Mouse (Mus musculus) intestine, postnatal 0 days (tissue): ENCODE results near the gene 1700067P10Rik. TPM values are rescaled to one million over a fixed set of nuclear protein-coding genes. Genes with fewer than 3 reads are reported as not detected.
A peak's percentile ranks its signal among the peaks of the same experiment; 100 is the strongest.

Experiments
- ATAC-seq: fragments of 200-750 bp; cut with Nextera tagmentation; 2 replicates; pipeline ENCODE4 v1.8.0; 2017; ENCODE audit warnings: mild to moderate bottlenecking, moderate TSS enrichment, moderate library complexity
- H3K27ac ChIP-seq: fragments of 300-500 bp; sonication (generic); 2 replicates; pipeline ENCODE4 v1.5.1; 2014; ENCODE audit warnings: mild to moderate bottlenecking, low read depth, low read length, moderate library complexity
- H3K27me3 ChIP-seq: fragments of 300-500 bp; sonication (generic); replicated peaks from 2 replicates; pipeline ENCODE4 v1.6.1; 2014; ENCODE audit warnings: low read length, mixed read lengths; ENCODE audit not compliant: control insufficient read depth, insufficient read depth
- H3K36me3 ChIP-seq: fragments of 300-500 bp; sonication (generic); 2 replicates; pipeline ENCODE4 v1.6.1; 2014; ENCODE audit warnings: mild to moderate bottlenecking, moderate library complexity; ENCODE audit not compliant: control insufficient read depth, insufficient read depth
- H3K4me1 ChIP-seq: fragments of 300-500 bp; sonication (generic); replicated peaks from 2 replicates; pipeline ENCODE4 v1.6.1; 2014; ENCODE audit warnings: antibody characterized with exemption, low read length, mixed read lengths; ENCODE audit not compliant: control insufficient read depth, insufficient read depth
- H3K4me2 ChIP-seq: fragments of 300-500 bp; sonication (generic); replicated peaks from 2 replicates; pipeline ENCODE4 v1.6.1; 2014; ENCODE audit warnings: low read depth, mild to moderate bottlenecking, moderate library complexity
- H3K4me3 ChIP-seq: fragments of 300-500 bp; sonication (generic); 2 replicates; pipeline ENCODE4 v1.5.1; 2014; ENCODE audit warnings: low read depth, low read length
- H3K9ac ChIP-seq: fragments of 300-500 bp; sonication (generic); 2 replicates; pipeline ENCODE4 v1.6.1; 2014; ENCODE audit warnings: mild to moderate bottlenecking, low read depth, low read length
- H3K9me3 ChIP-seq: fragments of 300-500 bp; sonication (generic); 2 replicates; pipeline ENCODE4 v1.6.1; 2016; ENCODE audit warnings: mixed run types; ENCODE audit not compliant: control insufficient read depth
- CTCF ChIP-seq: sonication (generic); IDR thresholded peaks from 2 replicates; pipeline ENCODE4 v1.5.1; 2016; ENCODE audit warnings: low read depth, mild to moderate bottlenecking, control low read depth, antibody characterized with exemption, moderate library complexity
- WGBS: fragments of 180-500 bp; shearing (Covaris S2); extraction: QIAGEN DNeasy Blood & Tissue Kit; methylation state at CpG from one replicate; pipeline ENCODE4 v1.1.7; 2014; 5-methylcytosine and 5-hydroxymethylcytosine counted together
- polyA plus RNA-seq: library from polyadenylated mRNA; unstranded; fragments of >200 nt; fragmentation: Nextera tagmentation; extraction: Ambion mirVana; gene quantifications from 2 replicates; pipeline ENCODE4 v1.2.1, GENCODE M21; 2015

1700067P10Rik gene
- polyA plus RNA-seq, 1 experiment from 2014 or later: not detected

- Histone ChIP-seq H3K27ac (no peak overlapping the region), H3K4me2 (no peak overlapping the region), H3K9ac (no peak overlapping the region), H3K27me3 (no peaks in the 10 kb centered on the region), H3K36me3 (no peaks in the 10 kb centered on the region), H3K9me3 (no peaks in the 10 kb centered on the region; the same call in 1 of the 2 replicates), H3K4me3 (no peak overlapping the region), H3K4me1 (no peaks in the 10 kb centered on the region)
- no peak for TF ChIP-seq CTCF
- WGBS: 67% methylated on average over 10 of the region's 10 CpGs
- ATAC-seq: no peak
These were observed 22.0 kb upstream of the 1700067P10Rik start for GRCm38 (mm10) chr17:48067083-48067614.

GRCm38 (mm10) chr17:48067729-48068128 is 21.4 kb upstream of the 1700067P10Rik start:
- Histone ChIP-seq H3K27ac (no peak overlapping the region), H3K9me3 (no peaks in the 10 kb centered on the region; the same call in 1 of the 2 replicates), H3K36me3 (no peaks in the 10 kb centered on the region), H3K4me3 (no peak overlapping the region), H3K9ac (no peak overlapping the region), H3K27me3 (no peaks in the 10 kb centered on the region), H3K4me1 (no peaks in the 10 kb centered on the region), H3K4me2 (no peak overlapping the region)
- TF ChIP-seq CTCF: no peak
- ATAC-seq: no peak
- WGBS: 48% methylated on average over 5 of the region's 5 CpGs

- H3K9ac ChIP-seq: no peak overlapping the region
- WGBS: 58% methylated on average over 3 of the region's 3 CpGs
These were observed 8.5 kb upstream of the 1700067P10Rik start for GRCm38 (mm10) chr17:48080626-48081025.

GRCm38 (mm10) chr17:48089446-48089845 is 327 bp downstream of the 1700067P10Rik start:
- H3K4me2 ChIP-seq: no peak overlapping the region
- no peak for ATAC-seq
- no peak overlapping the region for H3K4me3 ChIP-seq
- WGBS: 75% methylated on average over 2 of the region's 2 CpGs
- no peaks in the 10 kb centered on the region for H3K4me1 ChIP-seq
- H3K27me3 ChIP-seq: peaks cover 3% of the 10 kb centered on the region
- no peak overlapping the region for H3K9ac ChIP-seq
- H3K36me3 ChIP-seq: no peaks in the 10 kb centered on the region
- H3K27ac ChIP-seq: no peak overlapping the region
- no peak for TF ChIP-seq CTCF
- no peaks in the 10 kb centered on the region for H3K9me3 ChIP-seq

More at GRCm38 (mm10) chr17:48080626-48081025, 8.5 kb upstream of the 1700067P10Rik start:
- no peak overlapping the region for H3K4me2 ChIP-seq
- no peaks in the 10 kb centered on the region for H3K36me3 ChIP-seq
- H3K9me3 ChIP-seq: no peaks in the 10 kb centered on the region
- H3K4me1 ChIP-seq: no peaks in the 10 kb centered on the region
- H3K27ac ChIP-seq: no peak overlapping the region
- no peak for ATAC-seq
- H3K4me3 ChIP-seq: no peak overlapping the region
- no peaks in the 10 kb centered on the region for H3K27me3 ChIP-seq
- TF ChIP-seq CTCF: no peak

- 86% methylated on average over 12 of the region's 12 CpGs for WGBS
- H3K4me1 ChIP-seq: no peaks in the 10 kb centered on the region
- ATAC-seq: no peak
These were observed 1.2 kb downstream of the 1700067P10Rik start for GRCm38 (mm10) chr17:48090305-48090704.

GRCm38 (mm10) chr17:48093286-48093817 is 4.2 kb downstream of the 1700067P10Rik start:
- Histone ChIP-seq H3K4me3 (no peak overlapping the region), H3K4me2 (no peak overlapping the region), H3K27me3 (peaks cover 39% of the 10 kb centered on the region), H3K9ac (no peak overlapping the region), H3K36me3 (no peaks in the 10 kb centered on the region), H3K9me3 (no peaks in the 10 kb centered on the region), H3K4me1 (peaks cover 12% of the 10 kb centered on the region; the same call in 1 of the 2 replicates), H3K27ac (no peak overlapping the region)
- ATAC-seq: no peak
- 70% methylated on average over 5 of the region's 5 CpGs for WGBS
- peak; percentile 35 for TF ChIP-seq CTCF

More at GRCm38 (mm10) chr17:48090305-48090704, 1.2 kb downstream of the 1700067P10Rik start:
- Histone ChIP-seq H3K9ac (no peak overlapping the region), H3K4me2 (no peak overlapping the region), H3K4me3 (no peak overlapping the region), H3K9me3 (no peaks in the 10 kb centered on the region), H3K27ac (no peak overlapping the region), H3K36me3 (no peaks in the 10 kb centered on the region), H3K27me3 (peaks cover 11% of the 10 kb centered on the region)
- no peak for TF ChIP-seq CTCF
